Mouse (Mus musculus): Measurements from ENCODE around the gene 1700042G07Rik.

Gene 1700042G07Rik

DNA sequence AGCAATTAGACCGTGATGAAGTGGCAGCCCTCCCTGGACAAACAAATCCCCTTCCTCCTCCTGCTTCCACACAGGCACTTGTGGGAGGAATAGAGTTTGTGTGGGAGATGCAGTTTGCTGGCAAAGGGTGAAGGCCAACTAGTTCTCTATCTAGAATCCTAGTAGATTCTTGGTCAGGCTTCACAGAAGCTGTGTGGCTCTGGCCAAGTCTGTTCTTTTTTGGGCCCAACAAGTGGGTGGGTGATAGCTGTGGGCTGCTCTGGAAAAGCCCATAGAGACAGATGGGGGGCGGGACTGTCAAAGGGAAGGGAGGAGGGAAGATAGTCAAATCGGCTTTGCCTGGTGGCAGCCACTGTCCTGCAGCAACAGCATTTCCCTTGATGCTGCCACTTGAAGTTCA lies 12.4 kb upstream of the 1700042G07Rik start:
- no peak for DNase-seq (ENCODE audit: extremely low read depth, low read depth)

GRCm38 (mm10) chr4:116162142-116162541 lies 11.0 kb upstream of the 1700042G07Rik start:
- DNase-seq (ENCODE audit: extremely low read depth, low read depth) = no peak

DNA sequence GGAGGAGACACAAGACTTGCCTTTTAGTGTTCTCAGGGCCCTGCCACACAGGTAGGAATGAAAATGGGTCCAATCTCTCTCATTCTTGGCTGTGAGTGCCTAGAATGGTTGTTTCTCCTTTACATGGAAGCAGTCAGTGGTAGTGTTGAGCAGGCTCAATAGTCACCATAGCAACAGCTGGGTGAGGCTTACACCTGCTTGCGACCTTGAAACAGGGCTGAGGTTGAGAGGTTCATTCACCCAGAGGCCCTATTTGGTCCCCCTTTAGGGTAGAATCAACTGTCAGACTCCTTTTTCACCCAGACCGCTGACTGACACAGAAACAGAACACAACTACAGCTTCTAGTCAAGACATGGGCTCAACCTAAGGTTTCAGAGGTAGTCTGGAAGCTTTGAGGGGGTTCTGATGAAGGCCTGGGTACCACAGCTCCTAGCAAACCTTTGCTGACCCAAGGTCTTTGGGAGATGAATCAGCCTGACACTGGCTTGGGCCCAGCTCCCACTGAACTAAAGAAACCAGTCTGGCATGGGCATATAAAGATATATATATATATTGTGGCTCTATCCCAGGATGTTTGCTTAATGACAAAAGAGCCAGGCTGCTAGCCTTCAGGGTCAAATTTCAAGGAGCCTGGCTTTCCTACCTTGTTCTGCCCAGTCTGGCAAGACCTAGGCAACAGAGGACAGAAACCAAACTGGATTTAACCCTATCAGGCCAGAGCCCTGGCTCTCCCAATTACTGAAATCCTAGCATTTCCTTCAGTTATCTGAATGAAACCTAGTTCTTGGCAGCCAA lies 8.2 kb upstream of the 1700042G07Rik start:
- DNase-seq (ENCODE audit: extremely low read depth, low read depth) = no peak

DNA sequence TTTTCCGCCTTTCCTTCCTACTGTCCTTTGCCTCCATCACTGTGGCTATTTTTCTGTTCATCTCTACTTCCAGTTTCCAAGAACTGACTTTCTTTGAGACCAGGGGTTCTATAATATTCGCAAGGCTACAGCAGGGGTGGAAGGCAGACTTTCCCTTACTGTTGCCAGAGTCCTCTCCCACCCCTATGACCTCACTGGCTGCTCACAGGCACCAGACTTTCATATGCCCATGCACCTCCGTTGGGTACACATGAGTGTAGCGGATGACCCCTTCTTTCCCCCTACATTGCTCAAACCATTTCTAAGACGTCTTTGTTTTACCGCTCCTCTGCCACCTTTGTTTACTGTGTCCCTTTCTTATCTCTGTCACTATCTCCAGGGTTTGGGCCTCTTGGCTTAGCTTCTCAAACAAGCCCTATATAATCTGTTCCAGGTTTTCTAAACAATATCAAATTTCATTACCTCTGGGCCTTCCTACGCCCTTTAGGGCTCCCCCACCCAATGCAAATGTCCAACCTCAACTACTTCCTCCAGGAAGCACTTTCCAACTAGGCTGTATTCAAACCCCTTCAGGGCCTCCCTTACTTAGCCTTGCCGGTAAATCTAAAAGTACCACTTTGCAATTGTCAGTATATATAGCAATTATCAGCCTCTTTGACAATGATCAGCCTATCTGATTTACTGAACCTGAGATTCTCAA lies 7.3 kb upstream of the 1700042G07Rik start:
- DNase-seq (ENCODE audit: extremely low read depth, low read depth) = no peak

DNA sequence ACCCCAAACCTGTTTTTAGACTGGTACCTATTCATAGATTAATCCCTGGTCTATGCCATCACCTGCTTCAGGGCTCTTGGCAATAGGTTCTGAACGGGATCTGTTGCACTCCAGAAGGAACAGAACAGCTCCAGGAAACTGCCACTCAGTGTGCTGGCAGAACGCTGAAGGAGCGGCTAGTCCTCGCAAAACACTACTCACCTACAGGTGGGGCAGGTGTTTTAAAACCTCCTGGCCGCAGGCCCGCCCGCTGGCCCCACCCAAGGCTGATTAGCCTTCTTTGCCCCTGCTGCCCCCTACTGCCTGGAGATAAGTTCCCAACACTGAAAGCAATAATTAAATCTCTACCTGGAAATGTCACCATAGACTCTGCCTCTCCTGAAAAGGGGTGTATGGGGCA lies 5.8 kb upstream of the 1700042G07Rik start, which contains the start of gene Tspan1:
Gene Tspan1, minus strand, starts transcription at position 198 of the 400 bp plus-strand sequence.
- no peak for DNase-seq (ENCODE audit: extremely low read depth, low read depth)

DNA sequence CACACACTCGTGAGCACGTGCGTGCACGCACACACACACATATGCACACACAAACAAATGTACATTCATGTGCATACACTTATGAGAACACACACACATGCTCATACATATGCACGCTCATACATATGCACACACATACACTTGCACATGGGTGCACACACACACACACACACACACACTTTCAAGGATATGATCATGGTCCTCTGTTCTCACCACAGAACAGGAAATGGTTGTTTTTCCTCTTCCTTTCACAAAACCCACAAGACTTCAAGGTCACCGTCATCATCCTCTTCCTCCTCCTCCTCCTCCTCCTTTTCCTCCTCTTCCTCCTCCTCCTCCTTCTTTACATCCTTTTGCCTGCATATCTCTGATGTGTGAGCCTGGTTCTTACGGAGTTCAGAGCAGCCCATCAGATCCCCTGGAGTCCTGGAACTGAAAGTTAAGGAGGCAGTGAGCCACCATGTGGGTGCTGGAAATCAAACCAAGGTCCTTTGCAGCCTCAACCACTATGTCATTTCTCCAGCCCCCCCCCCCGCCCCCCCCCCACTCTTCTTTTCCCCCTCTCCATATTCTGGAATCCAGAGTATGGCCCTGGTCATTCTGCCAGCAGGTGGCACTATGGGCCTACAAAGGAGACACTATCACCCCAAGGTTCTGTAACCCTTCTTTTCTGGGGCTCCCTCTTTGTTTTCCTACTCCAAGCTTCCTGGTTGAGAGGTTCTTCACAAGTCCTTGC lies 4.4 kb upstream of the 1700042G07Rik start:
- DNase-seq (ENCODE audit: extremely low read depth, low read depth) = peak; percentile 37

DNA sequence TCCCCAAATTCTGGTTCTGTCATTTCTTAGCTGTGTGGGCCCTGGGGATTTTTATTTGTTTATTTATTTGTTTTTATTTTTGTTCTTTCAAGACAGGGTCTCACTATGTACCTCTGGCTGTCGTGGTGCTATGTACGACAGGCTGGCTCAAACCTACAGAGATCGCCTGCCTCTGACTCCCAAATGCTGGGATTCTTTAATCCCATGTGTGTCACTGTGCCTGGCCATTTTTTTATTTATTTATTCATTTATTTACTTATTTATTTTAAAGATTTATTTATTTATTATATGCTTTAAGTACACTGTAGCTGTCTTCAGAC lies 3.9 kb upstream of the 1700042G07Rik start:
- DNase-seq (ENCODE audit: extremely low read depth, low read depth) = no peak

GRCm38 (mm10) chr4:116173752-116174151 lies 580 bp downstream of the 1700042G07Rik start:
- no peak for DNase-seq (ENCODE audit: extremely low read depth, low read depth)

- DNase-seq (ENCODE audit: extremely low read depth, low read depth) = no peak
Measured at GRCm38 (mm10) chr4:116174466-116175116, 1.4 kb downstream of the 1700042G07Rik start.

DNA sequence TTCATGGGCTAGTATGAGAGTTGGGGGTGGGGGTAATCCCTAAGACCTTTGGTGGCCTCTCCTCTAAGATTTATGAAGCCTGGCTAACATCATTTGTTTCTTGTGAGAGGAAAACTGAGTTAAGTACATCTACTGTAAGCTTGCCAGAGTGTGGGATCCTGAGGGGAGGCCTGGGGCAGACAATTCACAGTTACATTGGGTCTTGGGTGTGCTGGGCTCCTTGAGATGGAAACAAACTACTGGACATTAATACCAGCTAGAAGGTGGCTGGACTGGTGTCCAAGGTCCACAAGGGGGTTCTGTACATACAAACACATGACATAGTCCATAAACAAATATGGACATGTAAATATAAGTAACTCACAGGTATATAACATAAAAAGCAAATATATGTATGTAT lies 2.0 kb downstream of the 1700042G07Rik start:
- DNase-seq (ENCODE audit: extremely low read depth, low read depth) = no peak

GRCm38 (mm10) chr4:116175711-116176542 lies 2.8 kb downstream of the 1700042G07Rik start:
- DNase-seq (ENCODE audit: extremely low read depth, low read depth) = peak; percentile 43

DNA sequence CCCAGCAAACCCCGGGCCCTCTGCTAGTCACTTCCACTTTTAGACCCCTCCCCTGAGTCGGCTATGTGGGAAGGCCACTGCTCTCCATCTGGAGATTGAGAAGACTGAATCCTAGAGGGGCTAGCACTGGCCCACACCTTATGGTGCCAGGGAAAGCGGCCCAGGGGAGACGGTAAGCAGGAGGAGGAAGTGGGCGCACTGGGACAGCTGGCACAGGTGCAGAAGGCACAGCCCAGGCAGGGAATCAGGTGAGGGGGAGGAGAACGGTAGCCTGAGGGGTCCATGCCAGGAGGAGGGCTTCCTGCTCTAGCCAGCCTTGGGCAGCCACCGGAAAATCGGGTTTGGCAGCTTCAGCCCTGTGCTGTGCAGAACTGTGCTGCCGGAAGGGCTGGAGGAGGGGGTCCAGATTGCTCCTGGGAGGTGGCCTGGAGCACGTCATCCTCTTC lies 3.4 kb downstream of the 1700042G07Rik start:
- no peak for DNase-seq (ENCODE audit: extremely low read depth, low read depth)

GRCm38 (mm10) chr4:116177140-116177539 lies 4.0 kb downstream of the 1700042G07Rik start:
- no peak for DNase-seq (ENCODE audit: extremely low read depth, low read depth)

- DNase-seq (ENCODE audit: extremely low read depth, low read depth) = no peak
Measured at GRCm38 (mm10) chr4:116182079-116182478, 8.9 kb downstream of the 1700042G07Rik start.

GRCm38 (mm10) chr4:116182745-116183144 lies 9.6 kb downstream of the 1700042G07Rik start:
- DNase-seq (ENCODE audit: extremely low read depth, low read depth) = no peak

DNA sequence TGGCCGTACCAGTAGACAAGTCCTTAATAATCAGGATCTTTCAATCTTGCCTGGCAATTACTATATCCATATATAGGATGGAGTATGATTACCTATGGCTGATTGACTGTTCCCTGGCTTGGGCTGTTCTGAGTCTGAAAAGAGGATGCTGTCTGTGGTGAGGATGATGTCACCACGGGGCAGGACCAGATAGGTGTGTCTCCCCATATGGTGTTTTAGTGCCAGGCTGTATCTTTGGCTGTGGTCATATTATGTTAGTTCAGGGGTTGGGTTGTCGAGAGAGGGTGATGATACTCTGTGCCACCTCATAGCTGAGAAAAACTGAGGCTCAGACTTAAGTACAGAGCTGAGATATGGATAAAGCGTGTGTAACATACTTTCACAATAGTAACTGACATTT lies 11.9 kb downstream of the 1700042G07Rik start:
- DNase-seq (ENCODE audit: extremely low read depth, low read depth) = no peak

- peak; percentile 59 for DNase-seq (ENCODE audit: extremely low read depth, low read depth)
Measured at GRCm38 (mm10) chr4:116192286-116192835, 19.2 kb downstream of the 1700042G07Rik start.

DNA sequence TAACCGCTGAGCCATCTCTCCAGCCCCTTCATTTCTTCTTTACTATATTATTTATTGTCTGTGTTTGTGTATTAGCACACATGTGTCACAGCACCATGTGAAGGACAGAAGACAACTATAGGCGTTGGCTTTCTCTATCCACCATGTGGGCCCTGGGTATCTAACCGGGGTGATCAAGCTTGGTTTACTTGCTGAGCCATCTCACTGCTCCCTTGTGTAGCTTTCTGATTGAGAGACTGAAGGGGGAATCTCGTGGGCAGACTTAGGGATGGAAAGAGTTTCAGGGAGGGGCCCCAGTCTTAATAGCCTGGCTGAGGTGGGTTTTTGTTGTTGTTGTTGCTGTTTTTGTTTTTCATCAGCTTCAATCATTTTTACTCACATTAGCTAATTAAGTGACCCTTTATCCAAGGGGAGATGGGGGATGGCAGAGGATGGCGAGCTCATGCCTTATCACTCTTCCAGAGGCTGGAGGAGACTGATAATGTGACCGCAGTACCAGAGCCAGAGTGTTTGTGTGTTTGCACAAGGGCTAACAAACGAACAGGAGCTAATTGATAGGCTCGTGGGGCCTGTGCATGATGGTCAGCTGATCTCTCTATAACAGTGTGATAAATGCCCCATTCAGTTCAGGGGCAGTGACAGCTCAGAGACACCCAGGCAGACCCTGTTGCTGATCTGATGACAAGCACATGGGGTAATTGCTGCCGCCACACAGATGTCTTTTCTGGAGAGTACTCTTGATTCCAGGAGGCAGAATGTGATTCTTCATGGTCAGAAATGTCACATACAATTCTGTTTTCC lies 20.6 kb downstream of the 1700042G07Rik start:
- DNase-seq (ENCODE audit: extremely low read depth, low read depth) = peak; percentile 85

DNA sequence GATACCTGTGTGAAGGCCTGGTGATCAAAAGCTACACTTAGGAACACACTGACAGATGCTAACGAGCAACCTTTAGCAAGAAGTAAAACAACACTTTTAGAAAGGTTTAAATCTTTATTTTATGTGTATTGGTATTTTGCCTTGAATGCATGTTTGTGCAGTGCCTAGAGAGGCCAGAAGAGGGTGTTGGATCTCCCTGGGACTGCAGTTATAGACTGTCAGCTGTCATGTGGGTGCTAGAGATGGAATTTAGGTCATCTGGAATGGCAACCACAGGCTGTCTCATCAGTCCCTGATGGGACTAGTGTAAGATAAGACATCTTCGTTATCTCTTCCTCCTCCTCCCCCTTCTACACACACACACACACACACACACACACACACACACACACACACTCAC lies 25.2 kb downstream of the 1700042G07Rik start:
- DNase-seq (ENCODE audit: extremely low read depth, low read depth) = no peak

Data from MEL-GATA-1-ER (cell line).